Mouse (Mus musculus) liver, embryonic 13.5 days (tissue): Measurements from ENCODE around the gene Heg1. TPM values are rescaled to one million over a fixed set of nuclear protein-coding genes. Genes with fewer than 3 reads are reported as not detected.

ENCODE experiments used
- ATAC-seq: fragments of 200-750 bp; cut with Nextera tagmentation; 2 replicates; pipeline ENCODE4 v1.8.0; 2017; ENCODE audit warnings: low read depth, mild to moderate bottlenecking, moderate number of reproducible peaks, moderate library complexity
- DNase-seq: peaks from one replicate; pipeline ENCODE4 v3.0.0; 2022
- H3K27ac ChIP-seq: fragments of 300-500 bp; sonication (generic); 2 replicates; pipeline ENCODE4 v1.5.1; 2015; ENCODE audit warnings: moderate library complexity, mild to moderate bottlenecking, inconsistent platforms
- H3K27me3 ChIP-seq: fragments of 300-500 bp; sonication (generic); 2 replicates; pipeline ENCODE4 v1.6.1; 2015; ENCODE audit warnings: mild to moderate bottlenecking, inconsistent platforms
- H3K36me3 ChIP-seq: fragments of 300-500 bp; sonication (generic); 2 replicates; pipeline ENCODE4 v1.6.1; 2015; ENCODE audit warnings: mild to moderate bottlenecking, inconsistent platforms
- H3K4me1 ChIP-seq: fragments of 300-500 bp; sonication (generic); replicated peaks from 2 replicates; pipeline ENCODE4 v1.6.1; 2015; ENCODE audit warnings: inconsistent platforms
- H3K4me2 ChIP-seq: fragments of 300-500 bp; sonication (generic); 2 replicates; pipeline ENCODE4 v1.6.1; 2015; ENCODE audit warnings: inconsistent platforms, mild to moderate bottlenecking, moderate library complexity
- H3K4me3 ChIP-seq: fragments of 300-500 bp; sonication (generic); replicated peaks from 2 replicates; pipeline ENCODE4 v1.5.1; 2015; ENCODE audit warnings: mild to moderate bottlenecking, inconsistent platforms
- H3K9ac ChIP-seq: fragments of 300-500 bp; sonication (generic); 2 replicates; pipeline ENCODE4 v1.6.1; 2015; ENCODE audit warnings: mild to moderate bottlenecking, inconsistent platforms
- H3K9me3 ChIP-seq: fragments of 300-500 bp; sonication (generic); replicated peaks from 2 replicates; pipeline ENCODE4 v1.6.1; 2016; ENCODE audit warnings: inconsistent platforms
- WGBS: fragments of 180-500 bp; shearing (Covaris S2); methylation state at CpG from one replicate; pipeline ENCODE4 v1.1.7; 2015; ENCODE audit not compliant: insufficient replicate concordance; 5-methylcytosine and 5-hydroxymethylcytosine counted together
- polyA plus RNA-seq: library from polyadenylated mRNA; unstranded; fragments of >200 nt; fragmentation: Nextera tagmentation; extraction: Ambion mirVana; gene quantifications from 2 replicates; pipeline ENCODE4 v1.2.1, GENCODE M21; 2015

Gene Heg1
- 4.1 and 5.2 TPM in 2 replicates for polyA plus RNA-seq

DNA sequence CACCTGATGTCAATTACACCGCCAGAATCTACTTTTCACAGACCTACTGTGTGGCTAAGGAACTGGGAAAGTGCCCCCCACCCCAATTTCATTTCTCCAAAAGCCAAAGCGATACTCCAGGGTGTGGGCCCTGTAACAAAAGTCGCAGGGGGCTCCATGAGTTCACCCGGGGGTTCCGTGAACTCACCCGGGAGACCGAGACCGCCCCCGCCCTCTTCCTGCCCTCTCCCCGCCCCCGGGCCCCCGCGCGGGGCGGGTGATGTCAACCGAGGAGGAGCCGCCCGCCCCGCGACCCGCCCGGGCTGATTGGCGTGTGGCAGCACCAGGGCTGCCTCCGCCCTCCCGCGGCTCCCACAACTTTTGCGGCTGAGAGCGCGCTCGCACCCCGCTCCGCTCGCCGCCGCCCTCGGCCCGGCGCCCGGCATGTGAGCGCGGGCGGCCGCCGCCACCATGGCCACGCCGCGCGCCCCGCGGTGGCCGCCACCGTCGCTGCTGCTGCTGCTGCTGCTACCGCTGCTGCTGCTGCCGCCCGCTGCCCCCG lies at the start of gene Heg1:
Gene Heg1, plus strand, starts transcription at position 209 of the 541 bp plus-strand sequence.
- Histone ChIP-seq H3K4me3 (peak within 1 kb of the TSS; percentile 79), H3K9me3 (no peaks in the 10 kb centered on the region), H3K27ac (peak within 1 kb of the TSS; percentile 70), H3K4me2 (peak within 1 kb of the TSS; percentile 98), H3K4me1 (peaks cover 50% of the 10 kb centered on the region), H3K36me3 (0 out of 2 replicates have a peak, but pooled peaks cover 3% of the 10 kb centered on the region), H3K27me3 (no peaks in the 10 kb centered on the region), H3K9ac (peak within 1 kb of the TSS; percentile 92)
- peak; percentile 88 for ATAC-seq
- under 1% methylated on average over 54 of the region's 57 CpGs for WGBS
- DNase-seq: peak; percentile 67

DNA sequence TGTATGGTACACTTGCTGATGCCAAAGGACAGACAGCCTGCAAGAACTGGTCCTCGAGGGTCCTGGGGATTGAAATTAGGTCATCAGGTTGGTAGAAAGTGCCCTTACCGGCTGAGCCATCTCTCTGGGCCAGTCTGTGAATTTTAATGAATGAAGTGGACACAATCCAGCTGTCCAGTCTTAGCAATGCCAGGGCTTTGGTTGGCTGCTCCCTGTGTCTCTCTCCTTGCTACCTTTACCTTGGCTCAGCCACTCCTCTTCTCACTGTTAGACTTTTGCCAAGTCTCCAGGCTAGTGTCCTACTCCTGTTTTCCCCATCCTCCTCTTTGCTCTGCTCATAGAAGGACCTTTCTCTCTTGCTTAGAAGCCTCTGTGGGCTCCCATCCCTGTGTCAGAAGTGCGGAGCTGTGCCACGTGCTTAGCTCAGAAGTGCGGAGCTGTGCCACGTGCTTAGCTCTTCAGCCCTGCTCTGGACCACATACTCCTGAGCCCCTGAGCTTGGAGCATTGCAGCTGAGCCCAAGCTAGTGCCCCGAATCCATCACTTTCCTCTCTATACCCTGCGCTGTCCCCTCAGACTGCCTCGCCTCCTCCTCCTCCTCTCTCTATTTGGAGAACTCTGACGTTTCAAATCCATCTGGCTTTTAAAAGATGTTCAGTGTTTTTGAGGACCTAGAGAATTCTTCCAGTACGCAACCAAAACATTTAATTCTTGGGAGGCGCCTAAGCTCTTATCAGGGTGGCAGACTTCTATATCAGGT lies 48.2 kb upstream of the Heg1 start:
- no peak overlapping the region for H3K4me2 ChIP-seq
- no peaks in the 10 kb centered on the region for H3K27me3 ChIP-seq
- DNase-seq: no peak
- H3K9ac ChIP-seq: no peak overlapping the region
- WGBS: 68% methylated on average over 12 of the region's 12 CpGs
- no peaks in the 10 kb centered on the region for H3K36me3 ChIP-seq
- H3K4me1 ChIP-seq: no peaks in the 10 kb centered on the region
- H3K27ac ChIP-seq: no peak overlapping the region
- H3K4me3 ChIP-seq: no peak overlapping the region
- no peak for ATAC-seq
- H3K9me3 ChIP-seq: no peaks in the 10 kb centered on the region

DNA sequence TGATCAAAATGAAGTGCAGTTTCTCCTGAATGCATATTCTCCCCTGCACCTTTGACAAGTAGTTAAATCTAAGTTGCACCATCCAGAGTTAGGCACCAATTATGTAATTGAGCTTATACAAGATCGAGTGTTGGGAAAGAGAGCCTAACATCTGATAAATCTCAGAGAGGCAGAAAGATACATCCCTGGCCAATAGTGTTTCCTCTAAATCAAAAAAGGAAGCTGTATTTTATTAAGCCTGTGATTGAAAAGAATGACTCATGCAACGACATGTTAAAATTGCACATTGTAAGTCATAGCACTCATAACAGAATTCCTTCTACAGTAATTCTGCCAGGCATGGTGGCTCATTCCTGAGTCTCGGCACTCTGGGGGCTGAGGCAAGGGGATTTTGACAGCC lies 42.4 kb upstream of the Heg1 start:
- no peak for DNase-seq
- no peaks in the 10 kb centered on the region for H3K4me1 ChIP-seq
- WGBS: 54% methylated on average over 3 of the region's 3 CpGs
- no peak overlapping the region for H3K27ac ChIP-seq
- no peak for ATAC-seq
- H3K4me3 ChIP-seq: no peak overlapping the region
- no peak overlapping the region for H3K4me2 ChIP-seq
- H3K36me3 ChIP-seq: no peaks in the 10 kb centered on the region
- no peak overlapping the region for H3K9ac ChIP-seq
- no peaks in the 10 kb centered on the region for H3K27me3 ChIP-seq
- no peaks in the 10 kb centered on the region for H3K9me3 ChIP-seq

DNA sequence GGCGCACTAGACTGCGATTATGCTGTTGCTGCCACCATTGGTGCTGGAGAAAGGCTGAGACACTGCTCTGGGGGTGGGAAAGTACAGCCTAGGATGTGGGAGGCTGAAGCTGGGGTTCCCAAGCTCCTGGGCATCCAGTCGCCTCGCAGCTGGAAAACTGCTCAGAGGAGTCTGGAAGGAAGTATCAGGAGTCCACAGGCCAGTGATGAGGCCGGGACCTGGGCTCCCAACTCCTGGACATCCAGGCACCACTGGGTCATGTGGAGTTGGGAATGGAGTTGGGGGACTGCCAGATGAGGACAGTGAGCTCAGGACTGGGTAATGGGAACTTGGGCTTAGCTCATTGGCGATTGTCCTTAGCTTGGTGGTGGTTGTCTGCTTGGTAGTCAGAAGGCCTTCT lies 31.1 kb upstream of the Heg1 start:
- Histone ChIP-seq H3K9ac (no peak overlapping the region), H3K9me3 (peaks cover 3% of the 10 kb centered on the region; the same call in 1 of the 2 replicates), H3K4me2 (no peak overlapping the region), H3K4me3 (no peak overlapping the region), H3K27ac (no peak overlapping the region), H3K36me3 (no peaks in the 10 kb centered on the region), H3K27me3 (no peaks in the 10 kb centered on the region), H3K4me1 (no peaks in the 10 kb centered on the region)
- DNase-seq: no peak
- 73% methylated on average over 6 of the region's 6 CpGs for WGBS
- ATAC-seq: no peak

DNA sequence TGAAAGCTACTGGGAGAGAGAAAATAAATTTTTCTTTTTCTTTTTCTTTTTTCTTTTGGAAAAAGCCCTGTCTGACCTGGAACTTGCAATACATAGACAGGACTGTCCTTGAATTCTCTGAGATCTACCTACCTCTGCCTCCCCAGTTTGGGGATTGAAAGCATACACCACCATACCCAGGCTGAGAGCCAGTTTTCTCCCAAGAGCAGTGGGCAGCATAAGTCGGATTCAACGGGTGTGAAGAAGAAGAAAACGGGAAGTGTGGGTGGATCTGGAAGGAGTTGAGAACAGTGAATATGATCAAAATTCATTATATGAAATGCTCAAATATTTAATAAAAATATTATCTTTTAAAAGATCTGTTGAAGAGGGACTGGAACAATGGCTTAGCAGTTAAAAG lies 28.7 kb upstream of the Heg1 start:
- H3K9ac ChIP-seq: no peak overlapping the region
- no peak overlapping the region for H3K4me2 ChIP-seq
- ATAC-seq (no peak), DNase-seq (no peak)
- no peak overlapping the region for H3K4me3 ChIP-seq
- no peaks in the 10 kb centered on the region for H3K9me3 ChIP-seq
- no peaks in the 10 kb centered on the region for H3K4me1 ChIP-seq
- H3K27me3 ChIP-seq: no peaks in the 10 kb centered on the region
- 76% methylated on average over 3 of the region's 3 CpGs for WGBS
- H3K36me3 ChIP-seq: no peaks in the 10 kb centered on the region
- H3K27ac ChIP-seq: no peak overlapping the region

DNA sequence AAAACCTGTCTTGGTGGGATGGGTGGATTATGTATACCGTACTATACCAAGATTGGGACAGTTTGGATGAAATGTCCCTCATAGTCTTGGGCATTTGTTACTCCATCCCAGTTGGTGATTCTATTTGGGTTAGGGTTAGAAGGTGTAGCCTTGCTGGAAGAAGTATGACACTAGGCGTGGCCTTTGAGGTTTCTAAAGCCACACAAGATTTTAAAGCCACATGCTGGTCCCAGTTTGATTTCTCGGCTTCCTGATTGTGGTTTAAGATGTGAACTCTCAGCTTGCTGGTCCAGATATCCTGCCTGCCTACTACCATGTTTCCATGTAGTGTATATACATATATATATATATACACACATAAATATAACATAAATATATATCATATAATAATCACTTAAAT lies 27.0 kb upstream of the Heg1 start:
- no peaks in the 10 kb centered on the region for H3K36me3 ChIP-seq
- H3K27ac ChIP-seq: no peak overlapping the region
- WGBS: 44% methylated on average over 3 of the region's 3 CpGs
- DNase-seq (no peak), ATAC-seq (no peak)
- H3K27me3 ChIP-seq: no peaks in the 10 kb centered on the region
- H3K4me2 ChIP-seq: no peak overlapping the region
- no peak overlapping the region for H3K4me3 ChIP-seq
- no peaks in the 10 kb centered on the region for H3K9me3 ChIP-seq
- no peaks in the 10 kb centered on the region for H3K4me1 ChIP-seq
- no peak overlapping the region for H3K9ac ChIP-seq

DNA sequence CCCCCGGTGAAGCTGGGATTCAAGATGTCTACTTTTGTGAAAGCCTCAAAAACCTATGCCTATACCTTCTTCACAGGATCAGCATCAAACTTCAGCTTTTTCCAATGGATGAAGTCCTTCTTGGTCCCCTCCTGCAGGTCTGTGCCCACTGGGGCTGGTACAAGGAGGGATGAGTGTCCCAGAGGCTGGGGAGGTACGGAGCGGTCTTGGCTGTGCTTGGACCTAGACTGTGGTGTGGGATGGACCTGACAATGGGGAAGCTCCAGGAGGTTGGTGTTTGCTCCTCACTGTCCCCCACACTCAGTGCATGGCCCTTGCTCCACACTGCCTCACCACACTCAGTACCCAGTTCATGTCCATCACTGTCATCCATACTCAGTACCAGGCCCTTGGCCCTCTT lies 26.0 kb upstream of the Heg1 start:
- H3K9ac ChIP-seq: no peak overlapping the region
- H3K27me3 ChIP-seq: no peaks in the 10 kb centered on the region
- H3K4me3 ChIP-seq: no peak overlapping the region
- H3K4me2 ChIP-seq: no peak overlapping the region
- ATAC-seq (no peak), DNase-seq (no peak)
- WGBS: 73% methylated on average over 3 of the region's 3 CpGs
- H3K36me3 ChIP-seq: no peaks in the 10 kb centered on the region
- no peaks in the 10 kb centered on the region for H3K4me1 ChIP-seq
- no peak overlapping the region for H3K27ac ChIP-seq
- H3K9me3 ChIP-seq: no peaks in the 10 kb centered on the region

DNA sequence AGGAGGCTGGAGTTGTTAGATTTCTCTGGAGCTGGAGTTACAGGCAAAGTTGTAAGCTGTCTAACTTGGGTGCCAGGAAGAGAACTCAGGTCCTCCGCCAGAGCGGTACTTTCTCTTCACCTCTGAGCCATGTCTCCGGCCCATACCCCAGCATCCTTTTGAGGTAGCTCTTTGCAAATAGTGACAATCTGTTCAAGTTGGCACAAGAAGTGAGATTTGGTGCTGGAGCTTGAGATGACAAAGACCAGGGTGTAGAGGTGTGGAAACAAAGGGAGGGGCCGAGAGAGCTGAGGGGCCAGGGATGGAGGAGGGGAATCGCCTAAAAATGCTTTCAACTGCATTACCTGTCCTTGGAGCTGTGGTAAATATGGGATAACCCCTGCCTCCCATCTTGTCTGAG lies 24.6 kb upstream of the Heg1 start:
- no peak for DNase-seq
- WGBS: 72% methylated on average over 5 of the region's 5 CpGs
- Histone ChIP-seq H3K4me2 (no peak overlapping the region), H3K27me3 (no peaks in the 10 kb centered on the region), H3K27ac (no peak overlapping the region), H3K4me3 (no peak overlapping the region), H3K4me1 (no peaks in the 10 kb centered on the region), H3K9me3 (no peaks in the 10 kb centered on the region), H3K36me3 (no peaks in the 10 kb centered on the region), H3K9ac (no peak overlapping the region)
- no peak for ATAC-seq

DNA sequence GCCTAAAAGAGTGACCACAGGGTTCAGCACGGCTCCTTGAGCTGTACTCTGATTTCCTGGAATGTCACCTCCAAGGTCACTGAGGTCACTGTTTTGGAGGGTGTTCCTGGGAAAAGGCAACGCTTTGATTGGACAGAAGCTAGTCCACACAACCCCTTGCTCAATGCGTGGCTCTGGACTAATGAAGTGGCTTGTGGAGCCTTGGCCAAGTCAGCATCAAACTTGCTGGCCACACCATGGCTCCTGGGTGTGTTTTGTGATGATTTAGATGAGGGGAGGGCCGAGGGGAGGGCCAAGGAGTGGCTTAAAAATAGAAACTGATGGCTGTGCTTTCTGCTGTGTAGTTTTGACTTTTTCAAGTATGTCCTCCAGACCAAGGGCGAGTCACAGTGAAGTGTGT lies 24.0 kb upstream of the Heg1 start:
- no peaks in the 10 kb centered on the region for H3K27me3 ChIP-seq
- H3K27ac ChIP-seq: no peak overlapping the region
- H3K9ac ChIP-seq: no peak overlapping the region
- DNase-seq (no peak), ATAC-seq (no peak)
- H3K4me1 ChIP-seq: no peaks in the 10 kb centered on the region
- H3K4me3 ChIP-seq: no peak overlapping the region
- no peaks in the 10 kb centered on the region for H3K36me3 ChIP-seq
- H3K4me2 ChIP-seq: no peak overlapping the region
- no peaks in the 10 kb centered on the region for H3K9me3 ChIP-seq
- 52% methylated on average over 5 of the region's 5 CpGs for WGBS

DNA sequence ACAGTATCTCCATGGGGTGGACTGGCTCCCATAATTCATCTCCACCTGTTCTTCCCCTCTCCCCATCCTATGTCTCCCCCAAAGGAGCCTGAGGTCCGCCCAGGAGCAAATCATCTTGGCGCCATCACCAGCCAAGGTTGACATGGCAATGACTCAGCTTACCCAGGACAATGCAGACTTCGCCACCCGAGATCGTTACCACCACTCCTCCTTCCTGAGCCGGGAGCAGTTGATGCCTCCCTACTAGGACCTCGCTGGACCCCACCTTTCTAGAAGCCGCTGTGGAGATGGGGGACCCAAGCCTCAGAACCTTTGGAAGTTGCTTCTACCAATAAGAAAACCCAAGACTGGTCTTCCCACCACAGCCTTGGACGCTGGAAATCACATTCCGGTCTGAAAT lies 21.3 kb upstream of the Heg1 start:
- Histone ChIP-seq H3K4me2 (no peak overlapping the region), H3K9ac (no peak overlapping the region), H3K4me3 (no peak overlapping the region), H3K27me3 (no peaks in the 10 kb centered on the region), H3K36me3 (no peaks in the 10 kb centered on the region), H3K4me1 (no peaks in the 10 kb centered on the region), H3K27ac (no peak overlapping the region), H3K9me3 (no peaks in the 10 kb centered on the region)
- 74% methylated on average over 10 of the region's 10 CpGs for WGBS
- no peak for ATAC-seq
- DNase-seq: no peak

DNA sequence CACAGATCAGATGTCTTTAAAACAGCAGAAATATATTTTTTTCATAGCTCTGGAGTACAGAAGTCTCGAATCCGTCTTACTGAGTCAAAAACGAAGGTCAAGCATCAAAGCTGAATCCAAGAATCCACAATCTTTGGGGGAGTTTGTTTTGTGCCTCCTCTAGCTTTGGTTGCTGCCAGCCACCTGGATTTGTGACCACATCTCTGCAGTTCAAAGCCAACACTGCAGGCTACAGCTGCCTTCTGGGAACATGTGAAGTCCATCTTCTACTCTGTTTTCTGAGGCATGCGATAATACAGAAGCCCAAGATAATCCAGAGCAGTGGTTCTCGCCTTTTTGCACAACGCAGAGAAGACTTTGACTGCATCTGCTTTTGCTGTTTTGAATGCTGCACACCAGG lies 17.9 kb upstream of the Heg1 start:
- DNase-seq (no peak), ATAC-seq (no peak)
- Histone ChIP-seq H3K9me3 (no peaks in the 10 kb centered on the region), H3K36me3 (no peaks in the 10 kb centered on the region), H3K27ac (no peak overlapping the region), H3K4me3 (no peak overlapping the region), H3K27me3 (no peaks in the 10 kb centered on the region), H3K4me1 (no peaks in the 10 kb centered on the region), H3K9ac (no peak overlapping the region), H3K4me2 (no peak overlapping the region)
- WGBS: 74% methylated on average over 6 of the region's 6 CpGs

DNA sequence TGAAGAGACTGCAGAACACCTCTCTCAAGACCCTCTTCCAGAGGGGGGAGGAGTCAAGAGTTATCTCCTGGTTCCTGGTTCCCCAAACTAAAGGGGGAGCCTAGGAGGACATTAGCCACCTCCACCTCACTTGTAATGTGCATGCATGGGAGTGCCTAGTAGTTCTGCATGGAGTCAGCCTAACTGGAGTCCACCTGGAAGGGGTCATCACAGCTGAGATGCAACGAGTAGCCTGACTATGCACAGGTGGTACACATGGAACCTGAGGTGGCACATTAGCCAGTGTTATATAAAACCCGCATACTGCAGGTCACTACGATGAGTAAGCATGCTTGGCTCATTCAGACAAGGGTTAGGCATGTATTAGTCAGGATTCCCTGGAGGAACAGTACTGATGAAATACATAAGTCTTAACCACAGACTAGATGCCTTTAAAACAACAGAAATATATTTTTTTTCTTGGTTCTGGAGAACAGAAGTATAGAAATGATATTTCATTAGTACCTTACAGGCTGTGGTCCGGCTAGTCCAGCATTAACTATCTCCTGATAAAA lies 17.1 kb upstream of the Heg1 start:
- no peak for DNase-seq

More for the DNA sequence above, 17.1 kb upstream of the Heg1 start:
- Histone ChIP-seq H3K36me3 (no peaks in the 10 kb centered on the region), H3K9ac (no peak overlapping the region), H3K27ac (no peak overlapping the region), H3K9me3 (no peaks in the 10 kb centered on the region), H3K4me3 (no peak overlapping the region), H3K4me2 (no peak overlapping the region), H3K27me3 (no peaks in the 10 kb centered on the region), H3K4me1 (no peaks in the 10 kb centered on the region)
- 68% methylated on average over 4 of the region's 4 CpGs for WGBS
- no peak for ATAC-seq
